Mouse (Mus musculus): ENCODE measurements around the gene Insl3.

- TF ChIP-seq CTCF (conservative IDR thresholded peaks at IDR 0.05 in 1 of 2, IDR thresholded peaks at IDR 0.05 in 1 of 2; ENCODE audit: low read depth in 2 of 2, low read length in 2 of 2) (no peak), POLR2A (IDR thresholded peaks at IDR 0.05; ENCODE audit: low read depth, low read length) (no peak)
These were observed 40.0 kb downstream of the Insl3 start for GRCm38 (mm10) chr8:71728826-71729620.
